Mouse (Mus musculus) myocyte (in vitro differentiated cells): Measurements from ENCODE around the gene Wnt7b. TPM values are rescaled to one million over a fixed set of nuclear protein-coding genes. Genes with fewer than 3 reads are reported as not detected.
A peak's percentile ranks its signal among the peaks of the same experiment; 100 is the strongest.

ENCODE experiments used
- H3K27me3 ChIP-seq: one replicate; pipeline ENCODE4 v1.6.1; 2011; ENCODE audit not compliant: control insufficient read depth, insufficient read depth, insufficient read length
- H3K36me3 ChIP-seq: one replicate; pipeline ENCODE4 v1.6.1; 2011; ENCODE audit not compliant: control insufficient read depth, insufficient read depth
- H3K4me2 ChIP-seq: one replicate; pipeline ENCODE4 v1.6.1; 2011; ENCODE audit warnings: low read depth, control low read depth
- H3K4me3 ChIP-seq: one replicate; pipeline ENCODE4 v1.5.1; 2011; ENCODE audit warnings: mild to moderate bottlenecking, control low read depth, moderate library complexity
- H3K79me2 ChIP-seq: one replicate; pipeline ENCODE4 v1.6.1; 2011; ENCODE audit not compliant: control insufficient read depth, insufficient read depth
- H3ac ChIP-seq: one replicate; pipeline ENCODE4 v1.6.1; 2011; ENCODE audit not compliant: control insufficient read depth, insufficient read length
- CEBPB ChIP-seq: IDR thresholded peaks from 2 replicates; pipeline ENCODE4 v1.6.1; 2011; ENCODE audit warnings: mild to moderate bottlenecking, moderate library complexity; ENCODE audit not compliant: poor library complexity, insufficient read depth, severe bottlenecking
- E2F4 ChIP-seq: IDR thresholded peaks from one replicate; pipeline ENCODE4 v1.6.1; 2011; ENCODE audit warnings: mild to moderate bottlenecking, control low read depth, moderate library complexity; ENCODE audit not compliant: insufficient read depth
- MAX ChIP-seq: IDR thresholded peaks from one replicate; pipeline ENCODE4 v1.6.1; 2011; ENCODE audit warnings: low read depth, mild to moderate bottlenecking, control low read depth
- MYOD1 ChIP-seq, 3 experiments: IDR thresholded peaks; one replicate each; pipeline ENCODE4 v1.6.1; 2011; ENCODE audit warnings: control low read depth in 2 of 3, low read depth in 2 of 3, mild to moderate bottlenecking in 2 of 3, moderate library complexity in 1 of 3; ENCODE audit not compliant: insufficient read length in 2 of 3, control insufficient read depth in 1 of 3
- MYOG ChIP-seq, 3 experiments: IDR thresholded peaks; one replicate each; pipeline ENCODE4 v1.6.1; 2011; ENCODE audit warnings: control low read depth in 2 of 3, low read depth in 2 of 3, mild to moderate bottlenecking in 2 of 3; ENCODE audit not compliant: insufficient read length in 2 of 3, control insufficient read depth in 1 of 3, insufficient read depth in 1 of 3
- POLR2A ChIP-seq: IDR thresholded peaks from one replicate; pipeline ENCODE4 v1.6.1; 2011; ENCODE audit warnings: low read depth, mild to moderate bottlenecking, control low read depth, moderate library complexity; ENCODE audit not compliant: insufficient read length
- POLR2AphosphoS2 ChIP-seq: IDR thresholded peaks from one replicate; pipeline ENCODE4 v1.6.1; 2011; ENCODE audit warnings: low read depth, control low read depth; ENCODE audit not compliant: insufficient read length
- REST ChIP-seq: IDR thresholded peaks from one replicate; pipeline ENCODE4 v1.6.1; 2011; ENCODE audit warnings: mild to moderate bottlenecking, control low read depth, moderate library complexity; ENCODE audit not compliant: insufficient read depth, insufficient read length
- SRF ChIP-seq: IDR thresholded peaks from one replicate; pipeline ENCODE4 v1.6.1; 2011; ENCODE audit warnings: low read depth; ENCODE audit not compliant: control insufficient read depth, insufficient read length
- TCF12 ChIP-seq: IDR thresholded peaks from one replicate; pipeline ENCODE4 v1.6.1; 2011; ENCODE audit warnings: mild to moderate bottlenecking, control low read depth; ENCODE audit not compliant: poor library complexity, insufficient read depth, severe bottlenecking
- TCF3 ChIP-seq: IDR thresholded peaks from one replicate; pipeline ENCODE4 v1.6.1; 2011; ENCODE audit warnings: low read depth, control low read depth; ENCODE audit not compliant: insufficient read length
- USF1 ChIP-seq: IDR thresholded peaks from one replicate; pipeline ENCODE4 v1.6.1; 2011; ENCODE audit warnings: low read depth, mild to moderate bottlenecking, control low read depth, moderate library complexity
- polyA plus RNA-seq: library from polyadenylated mRNA; unstranded; fragments of >200 nt; fragmentation: generic; extraction: Trizol; gene quantifications from one replicate; pipeline ENCODE4 v1.2.1, GENCODE M21; 2012; ENCODE audit warnings: missing spikeins

Gene Wnt7b
- polyA plus RNA-seq, 1 experiment, result 7.9 TPM

DNA sequence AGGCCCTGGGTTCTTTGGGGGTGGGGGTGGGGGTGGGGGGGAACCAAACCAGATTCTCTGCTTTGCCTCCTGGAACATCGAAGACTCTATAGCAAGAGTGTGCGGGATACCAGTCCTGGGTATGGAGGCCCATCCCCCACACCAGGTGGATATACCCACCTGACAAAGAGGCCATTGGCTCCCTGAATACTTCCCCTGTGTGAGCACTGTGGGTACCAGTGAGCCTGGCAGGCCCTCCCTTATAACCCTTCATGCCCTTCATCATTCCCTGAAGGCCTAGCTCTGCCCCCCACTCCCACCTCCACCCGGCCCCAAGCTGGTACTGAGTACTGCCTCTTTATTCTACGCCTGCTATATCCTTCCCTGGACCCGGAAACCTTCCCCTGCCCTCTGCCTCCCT, 19.7 kb upstream of the Wnt7b start:
- Histone ChIP-seq H3ac (no peak overlapping the region), H3K4me3 (no peak overlapping the region), H3K4me2 (peak overlapping the region; percentile 68), H3K79me2 (no peaks in the 10 kb centered on the region), H3K36me3 (no peaks in the 10 kb centered on the region), H3K27me3 (no peaks in the 10 kb centered on the region)
- TF ChIP-seq MYOD1 (IDR thresholded peaks at IDR 0.05; ENCODE audit: control insufficient read depth in 1 of 3, insufficient read length in 2 of 3, low read depth in 2 of 3), result peak in 1 of 3 experiments; percentile 1
- TF ChIP-seq USF1, result no peak

DNA sequence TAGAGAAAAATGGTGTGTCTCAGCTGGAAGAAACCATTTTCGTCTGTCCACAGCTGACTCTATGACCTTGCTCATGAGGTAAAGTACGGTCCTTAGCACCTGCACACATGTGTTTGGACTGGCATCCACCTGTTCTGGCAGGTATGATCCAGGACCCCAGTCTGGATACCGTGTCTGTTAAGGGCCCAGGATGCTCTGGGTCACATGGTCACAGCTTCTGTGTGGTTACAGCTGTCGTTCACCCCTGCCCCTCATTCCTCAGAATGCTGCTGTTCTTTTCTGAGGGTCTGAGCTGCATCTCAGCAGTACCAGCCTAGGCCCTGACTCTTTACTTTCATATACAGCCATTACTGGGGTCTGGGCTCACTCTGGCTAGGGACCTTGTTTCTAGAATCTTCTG, 18.9 kb upstream of the Wnt7b start:
- TF ChIP-seq CEBPB (no peak), MYOG (IDR thresholded peaks at IDR 0.05; ENCODE audit: control insufficient read depth in 1 of 3, insufficient read depth in 1 of 3, insufficient read length in 2 of 3, low read depth in 2 of 3) (peak; percentile 15 to 89 (median 72)), USF1 (peak; percentile 82), TCF12 (no peak), REST (no peak), POLR2AphosphoS2 (peak; percentile 62), E2F4 (no peak), TCF3 (no peak), MYOD1 (IDR thresholded peaks at IDR 0.05; ENCODE audit: control insufficient read depth in 1 of 3, insufficient read length in 2 of 3, low read depth in 2 of 3) (peak in 2 of 3 experiments; percentile 88 to 92), MAX (no peak), POLR2A (peak; percentile 26), SRF (no peak)
- Histone ChIP-seq H3K4me2 (peak overlapping the region; percentile 66), H3K36me3 (no peaks in the 10 kb centered on the region), H3K79me2 (no peaks in the 10 kb centered on the region), H3ac (no peak overlapping the region), H3K27me3 (no peaks in the 10 kb centered on the region), H3K4me3 (no peak overlapping the region)

DNA sequence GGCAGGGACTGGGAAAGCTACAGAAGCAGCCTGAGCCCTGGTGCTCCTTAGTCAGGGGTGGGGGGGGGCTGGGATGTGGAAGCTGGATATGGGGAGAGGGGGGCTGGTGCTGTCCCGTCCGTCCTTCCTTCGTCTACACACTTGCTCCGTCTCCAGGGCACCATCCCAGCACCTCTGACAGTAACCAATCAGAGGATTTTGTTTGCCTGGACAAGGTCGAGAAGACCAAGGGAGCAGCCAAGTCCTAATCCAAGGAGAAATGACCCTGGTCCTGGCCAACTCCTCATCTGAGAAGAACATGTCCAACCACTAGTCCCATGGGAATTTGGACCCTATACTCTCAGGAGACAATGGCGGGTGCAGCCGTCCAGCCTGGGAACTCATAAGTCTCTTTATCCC, 18.4 kb upstream of the Wnt7b start:
- Histone ChIP-seq H3K4me2 (peak overlapping the region; percentile 66), H3K79me2 (no peaks in the 10 kb centered on the region), H3ac (no peak overlapping the region), H3K27me3 (no peaks in the 10 kb centered on the region), H3K4me3 (peak overlapping the region; percentile 6), H3K36me3 (no peaks in the 10 kb centered on the region)
- TF ChIP-seq POLR2A, result peak; percentile 66
- TF ChIP-seq CEBPB, result no peak
- TF ChIP-seq MAX, result no peak
- no peak for TF ChIP-seq POLR2AphosphoS2
- TF ChIP-seq TCF12, result no peak

DNA sequence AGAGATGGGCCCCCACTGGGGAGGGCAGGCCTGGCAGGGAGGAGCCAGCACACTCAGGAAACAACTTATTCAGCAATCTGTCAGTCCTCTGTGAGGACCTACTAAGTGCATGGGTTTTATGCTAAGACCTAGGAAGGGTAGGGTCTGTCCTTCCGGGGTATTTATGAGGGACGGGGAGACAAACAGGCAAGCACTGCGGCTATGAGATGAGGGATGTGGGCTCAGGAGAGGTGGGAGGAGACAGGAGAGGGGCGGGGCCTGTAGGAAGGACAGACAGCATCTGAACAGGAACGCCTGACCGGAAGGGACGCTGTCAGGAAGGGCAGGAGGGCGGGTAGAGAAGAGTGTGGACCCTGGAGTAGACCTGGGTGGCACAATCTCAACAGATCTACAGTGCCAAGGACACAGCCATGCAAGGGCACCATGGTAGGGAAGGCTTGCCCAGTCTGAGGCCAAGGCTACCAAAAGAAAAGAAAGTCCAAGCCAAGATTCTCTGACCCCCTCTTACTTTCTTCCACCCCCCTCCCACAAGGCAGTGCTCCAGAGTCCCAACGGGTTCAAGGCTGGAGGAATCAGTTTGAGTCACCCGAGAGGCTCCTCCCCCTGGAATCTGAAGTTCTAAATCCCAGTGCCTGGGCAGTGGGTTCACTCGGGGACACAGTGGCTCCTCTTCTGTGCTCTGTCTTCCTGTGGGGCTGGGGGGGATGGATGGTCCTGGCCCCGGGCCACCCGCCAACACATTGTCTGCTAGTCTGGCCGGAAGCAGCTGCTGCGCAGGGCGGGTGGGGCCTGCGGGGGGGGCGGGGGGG, 17.8 kb upstream of the Wnt7b start:
- no peak overlapping the region for H3ac ChIP-seq
- H3K4me2 ChIP-seq, result peak overlapping the region; percentile 86
- H3K79me2 ChIP-seq, result no peaks in the 10 kb centered on the region
- no peak for TF ChIP-seq USF1
- TF ChIP-seq TCF3, result peak; percentile 78
- no peak for TF ChIP-seq MAX
- no peak for TF ChIP-seq SRF
- peak in 2 of 3 experiments; percentile 91 to 92 for TF ChIP-seq MYOD1 (IDR thresholded peaks at IDR 0.05; ENCODE audit: control insufficient read depth in 1 of 3, insufficient read length in 2 of 3, low read depth in 2 of 3)
- TF ChIP-seq CEBPB, result no peak
- peak; percentile 82 for TF ChIP-seq TCF12
- peak; percentile 90 for TF ChIP-seq POLR2AphosphoS2
- TF ChIP-seq MYOG (IDR thresholded peaks at IDR 0.05; ENCODE audit: control insufficient read depth in 1 of 3, insufficient read depth in 1 of 3, insufficient read length in 2 of 3, low read depth in 2 of 3), result peak in 2 of 3 experiments; percentile 87 to 89
- TF ChIP-seq POLR2A, result peak; percentile 83
- TF ChIP-seq E2F4, result peak; percentile 15
- no peak for TF ChIP-seq REST
- no peaks in the 10 kb centered on the region for H3K27me3 ChIP-seq
- peak overlapping the region; percentile 6 for H3K4me3 ChIP-seq
- no peaks in the 10 kb centered on the region for H3K36me3 ChIP-seq

DNA sequence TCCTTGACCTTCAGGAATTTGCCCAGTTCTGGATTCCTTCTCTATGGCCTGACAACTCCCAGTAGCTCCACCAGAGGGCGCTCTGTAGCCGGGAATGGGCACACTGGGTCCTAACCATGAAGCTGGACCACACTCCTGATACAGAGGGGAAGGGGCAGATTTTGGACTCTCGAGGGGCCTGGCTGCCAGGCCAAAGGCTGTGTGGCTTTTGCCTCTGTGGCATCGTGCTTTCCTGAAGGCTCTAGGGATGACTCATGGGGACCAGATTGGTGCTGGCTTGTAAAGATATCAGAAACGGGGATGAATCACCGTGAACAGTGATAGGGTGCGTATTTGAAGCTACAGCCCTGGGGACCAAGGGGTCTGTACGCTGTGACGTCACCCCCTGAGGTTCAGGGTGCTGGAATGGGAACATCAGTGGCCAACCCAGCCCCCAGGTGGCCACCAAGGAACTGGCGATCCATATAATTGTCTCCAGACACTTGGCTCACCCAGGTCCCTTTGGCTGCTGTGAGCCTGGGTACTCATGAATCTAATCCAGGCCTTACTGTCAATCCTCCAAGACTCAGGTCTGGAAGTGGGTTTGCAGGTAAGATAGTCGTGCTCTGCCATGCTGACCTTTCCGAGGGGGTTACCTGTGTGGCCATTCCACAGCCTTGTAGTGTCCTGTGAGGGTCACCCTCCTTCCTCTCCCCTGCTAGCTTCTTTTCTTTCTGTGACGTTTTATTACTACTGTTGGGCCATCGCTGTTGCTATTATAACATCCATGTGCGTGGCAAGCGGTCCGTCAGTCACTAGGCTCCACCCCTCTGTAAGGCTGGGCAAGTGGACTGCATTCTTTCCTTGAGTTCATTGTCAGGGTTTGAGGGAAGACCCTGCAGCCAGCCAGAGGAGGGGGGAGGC, 17.0 kb upstream of the Wnt7b start:
- H3ac ChIP-seq, result no peak overlapping the region
- H3K4me3 ChIP-seq, result peak overlapping the region; percentile 6
- no peak for TF ChIP-seq REST
- TF ChIP-seq MYOD1 (IDR thresholded peaks at IDR 0.05; ENCODE audit: control insufficient read depth in 1 of 3, insufficient read length in 2 of 3, low read depth in 2 of 3), result peak in 1 of 3 experiments; percentile 33
- peak; percentile 39 for TF ChIP-seq POLR2A
- peak; percentile 26 for TF ChIP-seq POLR2AphosphoS2
- no peaks in the 10 kb centered on the region for H3K79me2 ChIP-seq
- H3K4me2 ChIP-seq, result peak overlapping the region; percentile 86
- H3K36me3 ChIP-seq, result no peaks in the 10 kb centered on the region
- H3K27me3 ChIP-seq, result no peaks in the 10 kb centered on the region
